Mouse (Mus musculus) liver, embryonic 14.5 days (tissue): ENCODE results near the gene Gm17416. TPM values are rescaled to one million over a fixed set of nuclear protein-coding genes. Genes with fewer than 3 reads are reported as not detected.
A peak's percentile ranks its signal among the peaks of the same experiment; 100 is the strongest.

ENCODE experiments used
- ATAC-seq: fragments of 200-750 bp; cut with Nextera tagmentation; 2 replicates; pipeline ENCODE4 v1.8.0; 2017; ENCODE audit warnings: moderate number of reproducible peaks, mild to moderate bottlenecking, moderate library complexity; ENCODE audit not compliant: insufficient read depth
- DNase-seq, 3 experiments: peaks; one replicate each; pipeline ENCODE4 v3.0.0-alpha.2; 2012 to 2013; ENCODE audit warnings: low read depth in 3 of 3, low spot score in 3 of 3
- H3K27ac ChIP-seq: fragments of 300-500 bp; sonication (generic); 2 replicates; pipeline ENCODE4 v1.5.1; 2014; ENCODE audit warnings: moderate library complexity, mild to moderate bottlenecking, control low read depth, inconsistent platforms
- H3K27me3 ChIP-seq: fragments of 300-500 bp; sonication (generic); 2 replicates; pipeline ENCODE4 v1.6.1; 2014; ENCODE audit warnings: mild to moderate bottlenecking, low read length, moderate library complexity; ENCODE audit not compliant: control insufficient read depth, insufficient read depth
- H3K36me3 ChIP-seq: fragments of 300-500 bp; sonication (generic); replicated peaks from 2 replicates; pipeline ENCODE4 v1.6.1; 2014; ENCODE audit warnings: low read depth; ENCODE audit not compliant: control insufficient read depth, insufficient read depth
- H3K4me1 ChIP-seq, 2 experiments: fragments of 200-500 bp in 1 of 2; fragments of 300-500 bp in 1 of 2; sonication (generic) in 1 of 2; replicated peaks; 2 replicates each; pipeline ENCODE4 v1.6.1; 2012 to 2014; ENCODE audit warnings: antibody characterized with exemption in 1 of 2, inconsistent platforms in 1 of 2, low read length in 1 of 2; ENCODE audit not compliant: control insufficient read depth in 2 of 2, insufficient read depth in 2 of 2
- H3K4me2 ChIP-seq: fragments of 300-500 bp; sonication (generic); 2 replicates; pipeline ENCODE4 v1.6.1; 2014; ENCODE audit warnings: low read depth, mild to moderate bottlenecking, control low read depth, moderate library complexity
- H3K4me3 ChIP-seq, 2 experiments: fragments of 200-500 bp in 1 of 2; fragments of 300-500 bp in 1 of 2; sonication (generic) in 1 of 2; 2 replicates each; pipeline ENCODE4 v1.5.1; 2012 to 2014; ENCODE audit warnings: low read depth in 2 of 2, low read length in 2 of 2, mild to moderate bottlenecking in 2 of 2, control low read depth in 1 of 2, inconsistent platforms in 1 of 2, moderate library complexity in 1 of 2; ENCODE audit not compliant: insufficient read depth in 1 of 2
- H3K9ac ChIP-seq: fragments of 300-500 bp; sonication (generic); replicated peaks from 2 replicates; pipeline ENCODE4 v1.6.1; 2014; ENCODE audit warnings: mild to moderate bottlenecking, control low read depth, moderate library complexity
- H3K9me3 ChIP-seq: fragments of 300-500 bp; sonication (generic); 2 replicates; pipeline ENCODE4 v1.6.1; 2016; ENCODE audit warnings: low read length, mixed read lengths; ENCODE audit not compliant: control insufficient read depth
- CTCF ChIP-seq: IDR thresholded peaks from 2 replicates; pipeline ENCODE4 v1.5.1; 2016; ENCODE audit warnings: antibody characterized with exemption, low read depth, control low read depth
- EP300 ChIP-seq: IDR thresholded peaks from 2 replicates; pipeline ENCODE4 v1.6.1; 2016; ENCODE audit warnings: antibody characterized with exemption, low read depth
- WGBS: fragments of 180-500 bp; shearing (Covaris S2); extraction: QIAGEN DNeasy Blood & Tissue Kit; methylation state at CpG from one replicate; pipeline ENCODE4 v1.1.7; 2014; ENCODE audit not compliant: insufficient replicate concordance; 5-methylcytosine and 5-hydroxymethylcytosine counted together
- polyA plus RNA-seq, 2 experiments: library from polyadenylated mRNA; depleted of rRNA in 1 of 2; stranded (reverse) in 1 of 2; unstranded in 1 of 2; fragments of >200 nt; fragmentation: Nextera tagmentation in 1 of 2; extraction: Ambion mirVana in 1 of 2; gene quantifications; 2 replicates each; pipeline versions ENCODE4 v1.2.1 to v1.2.3; 2012 to 2014

Gm17416 gene
- polyA plus RNA-seq (2012; rRNA removed) (not detected in 2 replicates), polyA plus RNA-seq (2014; fragmentation: Nextera tagmentation; extraction: Ambion mirVana) (not detected in 2 replicates)

DNA sequence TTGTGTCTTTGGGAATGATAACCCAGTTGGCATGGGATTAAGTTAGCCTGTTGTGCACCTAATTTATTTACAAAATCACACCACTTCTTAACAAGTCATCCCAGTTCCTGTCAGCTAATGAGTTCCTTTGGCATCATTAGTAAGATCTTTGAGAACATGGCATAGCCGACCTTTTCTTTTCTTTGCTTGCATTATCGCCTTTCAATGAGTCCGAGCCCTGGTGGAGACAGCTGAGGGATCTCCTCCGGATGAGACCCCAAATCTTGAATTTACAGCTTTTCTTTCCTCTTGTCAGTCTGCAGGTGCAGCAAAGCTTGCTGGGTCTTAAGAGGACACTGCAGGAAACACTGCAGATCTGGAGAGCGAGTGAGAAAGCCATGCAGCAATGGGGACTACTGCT is at the start of gene Gm17416:
Gm17416 (plus strand) TSS at position 301 of the 400 bp plus-strand sequence.
- Histone ChIP-seq H3K9me3 (no peaks in the 10 kb centered on the region), H3K27me3 (no peaks in the 10 kb centered on the region), H3K27ac (no peak within 1 kb of the TSS), H3K4me3 (no peak within 1 kb of the TSS), H3K36me3 (no peaks in the 10 kb centered on the region), H3K4me1 (no peaks in the 10 kb centered on the region), H3K9ac (no peak within 1 kb of the TSS), H3K4me2 (no peak within 1 kb of the TSS)
- WGBS = 65% methylated on average over 5 of the region's 5 CpGs
- ATAC-seq = no peak
- DNase-seq = no peak
- TF ChIP-seq EP300 (no peak), CTCF (no peak)

DNA sequence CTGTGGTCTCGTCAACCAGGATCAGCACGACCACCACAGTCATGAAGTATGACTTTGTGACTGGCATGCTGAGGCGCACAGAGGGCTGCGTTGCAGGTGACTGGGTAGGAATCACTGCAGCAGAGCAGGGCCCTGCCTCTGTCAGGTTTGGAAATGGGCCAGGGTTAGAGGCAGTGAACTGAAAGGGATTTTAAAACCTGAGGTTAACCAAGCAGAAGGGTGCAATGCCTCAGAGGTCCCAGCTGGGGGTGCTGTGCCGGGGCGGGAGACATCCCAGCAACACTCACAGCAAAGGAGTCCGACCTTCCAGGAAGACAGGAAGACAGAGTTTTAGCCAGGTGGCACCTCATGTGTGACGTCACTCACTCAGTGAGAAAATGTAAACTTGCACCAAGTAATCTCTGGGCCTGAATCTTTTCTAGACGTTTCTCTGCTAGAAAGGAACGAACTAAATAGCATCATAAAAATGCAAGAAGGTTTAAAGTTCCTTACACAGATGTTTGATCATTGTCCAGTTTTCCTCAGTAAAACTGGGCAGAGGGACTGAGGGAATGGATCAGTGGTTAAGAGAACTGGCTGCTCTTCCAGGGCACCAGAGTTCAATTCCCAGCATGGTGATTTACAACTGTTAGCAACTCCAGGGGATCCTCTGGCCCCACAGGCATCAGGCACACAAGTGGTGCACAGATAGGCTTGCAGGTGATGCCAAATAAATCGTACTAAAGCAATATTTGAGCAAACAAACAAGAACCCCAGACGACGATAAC is 29.0 kb upstream of the Gm17416 start, which contains the start of gene Defb29:
Defb29 (minus strand) TSS at position 155 of the 767 bp plus-strand sequence.
- no peak within 1 kb of the TSS for H3K9ac ChIP-seq
- no peak within 1 kb of the TSS for H3K4me3 ChIP-seq
- WGBS = 45% methylated on average over 13 of the region's 13 CpGs
- no peaks in the 10 kb centered on the region; the same call in 1 of the 2 replicates for H3K9me3 ChIP-seq
- ATAC-seq (no peak), DNase-seq (no peak)
- no peaks in the 10 kb centered on the region for H3K4me1 ChIP-seq
- H3K4me2 ChIP-seq = no peak within 1 kb of the TSS
- no peak within 1 kb of the TSS for H3K27ac ChIP-seq
- TF ChIP-seq EP300 (no peak), CTCF (no peak)
- no peaks in the 10 kb centered on the region for H3K27me3 ChIP-seq
- no peaks in the 10 kb centered on the region for H3K36me3 ChIP-seq

DNA sequence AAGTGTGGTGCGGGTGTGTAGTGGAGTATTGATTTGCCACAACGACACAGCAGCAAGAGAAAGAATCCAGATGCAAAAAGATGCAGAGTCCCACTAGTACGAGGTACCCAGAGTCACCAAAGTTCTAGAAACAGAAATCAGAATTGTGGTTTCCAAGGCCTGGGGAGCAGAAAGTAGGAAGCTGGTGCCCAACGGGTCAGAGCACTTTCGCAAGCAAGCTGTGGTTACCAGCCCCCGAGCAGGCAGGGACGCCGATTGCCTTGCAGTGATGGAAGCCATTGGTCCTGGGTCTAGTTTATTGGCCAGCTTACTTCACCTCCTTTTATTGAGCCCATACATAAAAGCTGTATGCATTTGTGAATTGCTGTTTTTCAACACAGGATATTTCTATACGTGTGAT is 27.2 kb upstream of the Gm17416 start:
- Histone ChIP-seq H3K36me3 (no peaks in the 10 kb centered on the region), H3K27ac (no peak overlapping the region), H3K9me3 (no peaks in the 10 kb centered on the region; the same call in 1 of the 2 replicates), H3K4me2 (no peak overlapping the region), H3K9ac (no peak overlapping the region), H3K27me3 (no peaks in the 10 kb centered on the region), H3K4me1 (no peaks in the 10 kb centered on the region), H3K4me3 (no peak overlapping the region)
- WGBS = 38% methylated on average over 9 of the region's 9 CpGs
- no peak for TF ChIP-seq CTCF
- TF ChIP-seq EP300 = no peak
- no peak for ATAC-seq
- no peak for DNase-seq

DNA sequence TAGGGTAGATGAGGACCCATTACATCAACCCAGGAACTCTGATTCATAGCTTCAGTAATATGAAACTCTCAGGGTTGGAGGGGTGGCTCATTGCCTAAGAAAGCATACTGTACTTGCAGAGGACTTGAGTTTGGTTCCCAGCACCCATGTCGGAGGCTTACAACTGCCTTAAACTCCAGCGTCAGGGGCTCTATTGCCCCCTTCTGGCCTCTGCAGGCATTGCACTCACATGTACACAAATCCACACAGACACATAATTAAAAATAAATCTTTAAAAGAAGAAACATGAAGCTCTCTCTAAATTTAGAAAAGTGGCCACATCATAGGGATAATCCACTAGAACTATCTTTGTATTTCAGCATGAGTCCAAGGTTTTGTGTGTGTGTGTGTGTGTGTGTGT is 26.2 kb upstream of the Gm17416 start:
- TF ChIP-seq CTCF (peak; percentile 44), EP300 (no peak)
- Histone ChIP-seq H3K4me2 (no peak overlapping the region), H3K27ac (no peak overlapping the region), H3K4me3 (no peak overlapping the region), H3K4me1 (no peaks in the 10 kb centered on the region), H3K27me3 (no peaks in the 10 kb centered on the region), H3K9me3 (no peaks in the 10 kb centered on the region; the same call in 1 of the 2 replicates), H3K36me3 (no peaks in the 10 kb centered on the region), H3K9ac (no peak overlapping the region)
- DNase-seq = no peak
- no peak for ATAC-seq
- 56% methylated on average over 2 of the region's 2 CpGs for WGBS

- H3K27me3 ChIP-seq = no peaks in the 10 kb centered on the region
- H3K9me3 ChIP-seq = no peaks in the 10 kb centered on the region; the same call in 1 of the 2 replicates
- no peak overlapping the region for H3K4me2 ChIP-seq
- ATAC-seq (no peak), DNase-seq (no peak)
- H3K4me1 ChIP-seq = no peaks in the 10 kb centered on the region
- no peak overlapping the region for H3K4me3 ChIP-seq
- WGBS = 75% methylated on average over 4 of the region's 4 CpGs
- H3K36me3 ChIP-seq = no peaks in the 10 kb centered on the region
- H3K9ac ChIP-seq = no peak overlapping the region
- no peak for TF ChIP-seq EP300
- no peak overlapping the region for H3K27ac ChIP-seq
These were observed 25.7 kb upstream of the Gm17416 start for GRCm38 (mm10) chr2:152543478-152543877.
